Mouse (Mus musculus) lung, postnatal 10 days (tissue): ENCODE data around the gene Il5ra.

Experiments used
- DNase-seq: peaks from one replicate; pipeline ENCODE4 v3.0.0; 2021

Il5ra gene

GRCm38 (mm10) chr6:106748887-106749388, at the start of gene Il5ra:
Il5ra (minus strand) TSS chr6:106749037.
- DNase-seq = no peak

DNA sequence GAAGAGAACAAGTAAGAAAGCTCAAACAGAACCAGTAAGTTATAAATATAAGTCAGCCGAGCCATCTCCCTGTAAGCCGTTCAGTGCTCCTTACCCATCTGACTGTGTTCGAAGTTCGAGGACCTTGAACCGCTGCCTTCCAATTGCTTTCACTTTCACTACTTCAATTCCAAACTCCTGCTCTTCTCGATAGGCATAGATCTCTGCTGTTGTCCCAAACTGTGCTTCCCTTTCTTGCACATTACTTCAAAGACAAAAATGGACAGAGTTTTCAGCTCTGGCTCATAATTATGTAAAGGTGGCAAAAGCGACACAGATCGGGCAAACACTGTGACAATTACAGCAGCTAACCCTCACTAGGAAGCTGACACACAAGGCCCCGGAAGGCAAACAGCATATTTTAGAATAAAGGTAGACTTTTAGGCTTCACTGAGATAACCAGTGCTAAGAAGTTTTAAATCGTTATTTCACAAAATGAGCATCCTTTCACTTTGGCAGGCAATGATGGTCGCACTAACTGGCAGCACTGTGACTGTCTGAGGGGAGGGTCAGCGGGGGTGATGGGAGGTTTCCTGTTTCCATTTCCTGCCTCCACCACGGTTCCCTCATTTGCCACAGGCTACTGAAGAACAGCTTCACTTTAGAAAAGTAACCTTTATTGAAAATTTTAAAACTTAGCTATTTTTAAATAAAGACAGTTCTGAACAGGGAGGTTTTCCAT, 45.4 kb upstream of the Il5ra start:
- DNase-seq = no peak

- no peak for DNase-seq
These were observed 44.8 kb upstream of the Il5ra start for GRCm38 (mm10) chr6:106793621-106794020.

DNA sequence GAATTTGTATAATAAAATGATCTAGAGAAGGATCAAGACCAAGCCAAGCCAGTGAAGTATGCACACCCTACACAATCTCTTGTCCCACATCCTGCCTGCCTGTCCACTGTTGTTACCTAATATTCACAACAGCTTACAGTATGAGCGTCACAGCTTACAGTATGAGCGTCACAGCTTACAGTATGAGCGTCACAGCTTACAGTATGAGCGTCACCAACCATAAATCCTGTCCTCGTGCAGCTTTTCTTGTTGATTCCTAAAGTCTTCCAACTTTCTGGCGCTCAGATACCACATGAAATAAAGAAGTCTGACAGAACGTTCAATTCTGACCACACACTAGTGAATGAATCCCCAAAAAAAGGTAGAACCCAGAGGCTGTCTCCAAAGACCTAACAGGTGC, 44.3 kb upstream of the Il5ra start:
- no peak for DNase-seq

GRCm38 (mm10) chr6:106792486-106792885, 43.6 kb upstream of the Il5ra start:
- no peak for DNase-seq

DNA sequence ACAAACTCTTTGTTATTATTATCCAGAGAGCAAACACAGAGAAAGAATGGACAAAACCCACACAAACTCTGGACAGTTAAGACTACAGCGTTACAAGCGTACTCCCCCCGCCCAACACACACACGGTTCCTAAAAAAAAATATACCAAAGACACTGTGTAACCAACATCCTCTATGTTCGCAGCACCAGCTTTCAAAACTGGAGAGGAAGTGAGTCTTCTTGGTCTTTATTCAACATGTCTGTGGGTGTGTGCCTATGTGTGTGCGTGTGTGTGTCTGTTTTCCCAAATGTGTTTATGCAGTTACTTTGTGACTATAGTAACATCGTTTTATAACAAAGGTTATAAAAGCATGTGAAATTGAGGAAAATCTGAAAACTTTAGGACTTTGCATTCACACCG, 42.6 kb upstream of the Il5ra start:
- DNase-seq = no peak

DNA sequence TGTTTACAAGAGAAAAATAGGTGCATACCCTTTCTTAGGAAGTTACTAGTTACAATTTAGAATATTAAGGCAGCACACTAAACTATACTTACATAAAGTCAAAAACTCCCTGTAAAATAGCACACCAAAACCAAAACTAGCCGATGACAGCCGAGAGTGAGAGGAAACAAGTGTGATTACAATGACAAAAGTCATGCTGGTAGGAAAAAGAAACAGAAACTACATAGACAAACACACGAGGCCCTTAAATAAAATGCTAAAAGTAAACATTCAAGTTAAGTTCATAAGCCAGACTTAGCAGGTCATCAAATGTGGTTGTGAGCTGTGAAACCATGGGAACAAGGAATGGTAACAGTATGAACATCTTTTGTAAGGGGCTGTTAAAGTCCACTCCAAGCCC, 38.3 kb upstream of the Il5ra start:
- no peak for DNase-seq

GRCm38 (mm10) chr6:106770046-106770445, 21.2 kb upstream of the Il5ra start:
- no peak for DNase-seq

DNA sequence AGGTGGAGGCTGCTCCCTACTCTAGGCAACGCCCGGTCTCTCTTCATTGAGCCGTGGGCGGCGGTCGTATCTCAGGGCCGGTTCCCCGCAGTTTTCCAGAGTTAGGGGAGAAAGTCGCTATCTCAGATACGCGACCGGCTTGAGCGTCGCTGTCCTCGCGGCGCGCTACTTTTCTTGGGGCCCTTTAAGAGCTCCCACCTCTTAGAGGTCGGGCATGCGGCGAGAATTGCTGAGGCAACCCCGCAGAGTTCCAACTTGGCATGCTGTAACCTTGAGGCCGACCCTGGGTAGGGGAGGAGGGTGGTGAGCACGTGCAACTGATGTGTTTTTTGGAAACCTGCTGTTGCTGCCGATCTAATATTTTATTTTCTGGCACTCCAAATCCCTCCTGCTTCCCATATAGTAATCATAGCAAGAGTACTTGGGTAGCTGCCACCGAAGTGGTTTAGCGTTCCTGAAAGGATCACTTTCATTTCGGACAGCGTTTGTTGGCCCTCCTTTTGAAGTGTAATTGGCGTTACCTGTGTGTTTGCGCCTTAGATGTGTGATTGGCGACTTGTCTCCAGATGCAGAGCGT, 20.5 kb upstream of the Il5ra start:
- no peak for DNase-seq

DNA sequence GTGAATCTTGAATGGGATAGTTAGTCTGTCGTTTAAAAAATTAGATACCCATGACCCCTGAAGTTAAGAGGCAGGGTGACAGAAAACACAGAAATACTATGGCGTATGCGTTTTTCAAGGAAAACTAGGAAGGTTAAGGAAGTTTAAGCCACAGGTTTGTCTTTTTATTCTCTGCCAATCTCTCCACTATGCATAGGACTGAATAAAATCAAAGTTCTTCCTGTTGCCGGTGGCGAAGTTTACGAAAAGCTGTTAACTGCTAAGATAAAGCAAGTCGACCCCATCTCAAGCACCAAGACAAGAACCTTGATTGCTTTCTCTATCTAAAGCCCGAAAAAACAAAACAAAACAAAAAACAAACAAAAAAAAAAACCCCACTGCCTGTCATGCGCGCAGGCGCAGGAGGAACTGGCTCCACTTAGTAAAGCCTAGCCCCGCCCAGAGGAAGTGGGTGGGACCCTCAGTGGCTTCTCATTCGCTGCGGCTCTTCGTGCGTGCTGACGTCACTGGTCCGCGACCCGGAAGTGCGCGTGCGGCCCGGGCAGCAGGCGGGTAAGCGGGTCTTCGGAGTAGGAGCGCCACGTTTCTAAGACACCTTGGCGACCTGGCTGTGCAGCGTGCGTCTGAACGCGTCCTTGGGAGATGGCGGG, 19.9 kb upstream of the Il5ra start, which contains the start of gene Trnt1:
Gene Trnt1, plus strand, starts transcription at position 481 of the 650 bp plus-strand sequence.
- peak; percentile 99 for DNase-seq

DNA sequence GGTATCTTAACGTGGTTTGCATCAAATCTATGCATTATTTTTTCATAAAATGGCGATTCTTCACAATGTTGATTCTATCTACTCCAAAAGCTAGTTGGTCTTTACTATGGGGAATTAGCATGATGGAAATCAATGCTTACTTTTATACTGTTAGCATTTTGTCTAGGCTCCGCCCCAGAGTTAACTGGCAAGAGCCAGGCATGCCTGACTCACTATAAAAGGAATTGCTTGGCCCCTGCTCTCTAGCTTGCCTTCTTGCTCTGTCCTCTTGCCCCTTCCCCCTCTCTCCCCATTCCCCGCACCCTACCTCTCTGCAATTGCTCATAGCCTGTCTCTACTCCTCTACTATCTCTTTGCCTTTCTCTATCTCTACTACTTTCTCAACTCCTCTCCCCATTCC, 17.9 kb upstream of the Il5ra start:
- no peak for DNase-seq

GRCm38 (mm10) chr6:106765892-106766291, 17.1 kb upstream of the Il5ra start:
- DNase-seq = no peak

DNA sequence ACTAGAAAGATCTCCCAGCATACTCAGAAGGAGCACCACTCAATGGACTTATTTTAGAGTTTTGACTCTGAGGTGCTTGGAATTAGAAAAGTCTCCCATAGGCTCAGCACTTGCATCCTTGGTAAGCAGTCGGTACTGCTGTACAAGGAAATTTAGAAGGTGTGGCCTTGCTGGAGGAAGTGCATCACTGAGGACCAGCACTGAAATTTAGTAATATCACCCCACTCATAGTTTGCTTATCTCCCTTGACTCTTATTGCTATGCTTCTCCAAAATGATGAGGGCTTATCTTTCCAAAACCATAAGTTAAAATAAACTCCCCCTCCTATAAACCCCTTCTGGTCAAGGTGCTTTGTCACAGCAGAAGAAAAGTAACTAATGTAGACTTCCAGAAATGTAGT, 12.6 kb upstream of the Il5ra start:
- DNase-seq = no peak

DNA sequence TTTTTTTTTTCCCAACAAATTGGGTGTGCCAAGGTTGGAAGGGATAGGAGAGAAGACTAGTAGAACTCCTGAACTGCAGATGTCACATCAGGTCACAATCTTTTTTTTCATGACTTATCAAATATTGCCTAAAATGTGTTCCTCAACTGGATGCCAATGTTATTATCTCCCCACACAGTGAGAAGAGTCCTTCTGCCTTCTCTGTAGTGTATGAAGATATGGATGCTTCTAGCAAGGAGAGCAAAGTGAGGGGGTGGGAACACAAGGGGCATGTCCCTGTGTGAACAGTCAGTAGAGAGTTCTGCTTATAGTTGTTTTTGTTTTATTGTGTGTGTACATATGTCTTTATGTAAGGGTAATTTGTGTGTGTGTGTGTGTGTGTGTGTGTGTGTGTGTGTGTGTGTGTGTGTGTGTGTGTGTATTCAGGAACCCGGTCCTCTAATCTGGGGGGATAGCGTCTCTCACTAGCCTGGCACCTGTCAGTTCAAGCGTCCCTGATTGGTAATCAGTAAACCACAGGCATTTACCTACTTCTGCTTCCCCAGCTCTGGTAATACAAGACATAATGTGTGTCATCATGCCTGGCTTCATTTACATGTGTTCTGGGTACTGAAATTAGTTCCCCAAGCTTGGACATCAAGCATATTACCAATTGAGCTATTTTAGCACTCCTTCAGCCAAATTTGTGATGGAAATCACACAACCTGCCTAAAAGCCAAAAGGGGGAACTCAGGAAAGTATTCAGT, 11.8 kb upstream of the Il5ra start:
- DNase-seq = no peak

DNA sequence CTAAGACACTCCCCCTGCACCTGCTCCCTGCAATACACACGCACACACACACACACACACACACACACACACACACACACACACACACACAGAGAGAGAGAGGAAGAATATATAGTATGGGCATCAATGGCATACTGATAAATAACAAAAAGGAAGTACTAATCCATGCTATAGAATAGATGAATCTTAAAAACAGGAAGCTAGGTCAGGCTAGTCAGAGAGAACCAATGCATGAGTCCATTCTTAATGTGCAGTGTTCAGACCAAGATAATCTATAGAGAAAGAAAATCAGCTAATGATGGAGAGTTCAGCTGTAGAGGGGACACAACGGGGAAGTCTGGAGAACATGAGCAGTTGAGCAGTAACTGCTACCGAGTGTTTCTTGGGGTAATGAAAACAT, 9.5 kb upstream of the Il5ra start:
- DNase-seq = no peak

DNA sequence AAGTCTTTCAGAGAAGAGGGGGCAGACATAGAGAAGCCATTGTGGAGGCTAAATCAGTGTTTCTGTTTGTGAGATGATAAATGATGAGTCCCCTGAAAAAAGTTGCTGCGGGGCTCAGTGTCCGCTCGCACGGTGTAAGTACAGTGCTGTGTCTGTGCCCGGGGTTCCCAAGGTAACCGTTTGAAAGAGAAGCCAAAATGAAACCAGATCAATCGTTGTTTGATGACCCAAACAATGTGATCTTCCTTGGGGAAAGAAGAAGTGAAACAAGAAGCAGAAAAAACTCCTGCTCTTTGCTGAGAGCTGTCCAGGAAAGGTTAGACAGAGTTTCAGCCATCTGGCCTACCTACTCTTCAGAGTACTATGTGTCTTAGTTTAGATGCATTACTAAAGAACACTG, 1.5 kb upstream of the Il5ra start:
- DNase-seq = no peak

- DNase-seq = no peak
These were observed 1.0 kb downstream of the Il5ra start for GRCm38 (mm10) chr6:106747804-106748203.

GRCm38 (mm10) chr6:106747251-106747650, 1.6 kb downstream of the Il5ra start:
- no peak for DNase-seq

- no peak for DNase-seq
These were observed 3.0 kb downstream of the Il5ra start for GRCm38 (mm10) chr6:106745673-106746394.

- no peak for DNase-seq
These were observed 5.1 kb downstream of the Il5ra start for GRCm38 (mm10) chr6:106743556-106744233.

DNA sequence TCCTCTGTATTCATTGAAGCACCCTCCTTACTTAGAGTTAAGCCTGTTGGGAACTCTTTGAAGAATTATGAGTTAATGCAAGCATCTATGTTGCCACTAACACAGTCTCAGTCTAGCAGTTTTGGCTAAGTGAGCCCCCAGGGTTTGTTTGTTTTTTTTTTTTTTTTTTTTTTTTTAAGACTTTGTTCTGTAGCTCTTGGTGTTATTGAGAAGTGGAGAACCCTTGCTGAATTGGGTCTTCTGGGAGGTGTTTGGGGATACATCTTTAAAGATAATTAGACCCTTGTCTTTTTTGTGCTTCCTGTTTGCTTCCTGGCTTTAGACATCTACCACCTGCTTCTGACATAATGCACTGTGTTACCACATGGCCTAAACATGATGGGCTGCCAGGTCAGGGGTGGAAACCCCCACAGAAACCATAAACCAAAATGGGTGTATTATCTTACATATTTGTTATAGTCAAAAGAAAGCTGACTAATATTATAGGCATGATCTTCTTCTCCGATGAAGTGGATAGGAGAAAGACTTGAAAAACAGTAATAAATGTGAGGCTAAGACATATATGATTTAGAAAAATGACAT, 8.5 kb downstream of the Il5ra start:
- no peak for DNase-seq

DNA sequence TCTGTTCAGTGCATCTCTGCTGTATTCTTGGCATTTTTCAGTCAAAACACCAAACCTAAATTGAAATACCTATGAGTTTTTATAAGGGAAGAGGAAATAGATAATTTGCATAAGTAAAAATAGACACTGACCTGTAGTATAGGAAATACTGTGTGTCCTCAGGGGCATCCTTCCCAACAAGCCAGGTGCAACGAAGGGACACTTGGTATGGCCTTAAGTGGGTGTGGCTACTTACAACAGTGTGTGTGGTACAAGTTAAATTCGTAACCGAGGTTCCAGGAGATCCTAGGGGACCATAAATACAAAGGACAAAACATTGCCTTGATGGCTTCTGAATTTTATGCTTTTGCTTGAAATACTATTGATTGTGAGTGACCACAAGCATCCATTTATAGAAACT, 10.6 kb downstream of the Il5ra start:
- no peak for DNase-seq
